30 mouse cellular contexts compared by ENCODE assay signal in the genomic region with DNA sequence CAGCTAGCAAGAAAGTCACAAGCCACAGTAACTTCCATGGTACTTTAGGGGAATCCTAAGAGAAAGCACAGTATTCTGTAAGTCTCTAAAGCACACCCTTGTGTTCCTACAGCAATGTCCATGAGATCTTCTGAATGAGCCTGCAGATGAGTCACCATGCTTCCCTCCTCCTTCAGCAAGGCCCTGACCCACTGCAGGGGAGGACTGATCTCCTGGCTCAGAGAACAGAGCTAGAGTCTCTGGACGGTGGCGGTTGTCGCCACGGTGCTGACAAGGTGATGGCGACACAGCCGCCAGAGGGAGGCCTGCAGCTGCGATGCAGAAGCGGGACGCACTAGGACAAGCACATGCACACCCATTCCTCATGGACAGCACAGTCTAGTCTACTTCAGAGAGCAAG. TPM values are rescaled to one million over a fixed set of nuclear protein-coding genes. Genes with fewer than 3 reads are reported as not detected.
A peak's percentile ranks its signal among the peaks of the same experiment; 100 is the strongest.
DNase-seq lines count a peak whose midpoint lies in the region; ATAC-seq and TF ChIP-seq lines count a peak whose summit lies in the region.
"Had no signal": no experiment of that assay in that cellular context is flagged by ENCODE, and none has a peak within 500 bp of the region (broad histone marks: within the 10 kb centered on the region; RNA-seq: fewer than 3 reads in every experiment).

No protein-coding gene starts in this region.

- H3K4me1 ChIP-seq in liver, embryonic 14.5 days (replicated peaks; ENCODE audit: control insufficient read depth in 2 of 2, insufficient read depth in 2 of 2, low read length in 1 of 2) = no peaks in the 10 kb centered on the region
- H3K4me1 ChIP-seq in liver, postnatal 0 days (ENCODE audit: insufficient read depth) = no peaks in the 10 kb centered on the region
- H3K4me1 ChIP-seq: embryonic facial prominence, embryonic 12.5 days; forebrain, embryonic 10.5 days; forebrain, embryonic 15.5 days; hindbrain, embryonic 12.5 days; midbrain, embryonic 13.5 days; neural tube, embryonic 13.5 days had no signal

- no peak overlapping the region for H3K4me3 ChIP-seq in liver, embryonic 14.5 days (ENCODE audit: insufficient read depth in 1 of 2, low read depth in 2 of 2, low read length in 2 of 2)
- H3K4me3 ChIP-seq in liver, postnatal 0 days (ENCODE audit: low read depth, low read length) = no peak overlapping the region
- H3K4me3 ChIP-seq: embryonic facial prominence, embryonic 12.5 days; forebrain, embryonic 10.5 days; forebrain, embryonic 15.5 days; hindbrain, embryonic 12.5 days; liver, embryonic 15.5 days; midbrain, embryonic 13.5 days; neural tube, embryonic 13.5 days had no signal

- peaks cover 62% of the 10 kb centered on the region for H3K36me3 ChIP-seq in liver, embryonic 14.5 days (replicated peaks; ENCODE audit: control insufficient read depth, insufficient read depth, low read depth)
- H3K36me3 ChIP-seq in liver, postnatal 0 days (replicated peaks; ENCODE audit: insufficient read depth, low read length) = peaks cover 65% of the 10 kb centered on the region

- H3K4me2 ChIP-seq in liver, embryonic 14.5 days (ENCODE audit: low read depth) = no peak overlapping the region
- H3K4me2 ChIP-seq in liver, postnatal 0 days (ENCODE audit: low read depth, low read length) = no peak overlapping the region
- H3K4me2 ChIP-seq: embryonic facial prominence, embryonic 12.5 days; forebrain, embryonic 15.5 days; heart, embryonic 11.5 days; hindbrain, embryonic 12.5 days; liver, embryonic 15.5 days; midbrain, embryonic 13.5 days; neural tube, embryonic 13.5 days had no signal

- H3K9me3 ChIP-seq in liver, embryonic 14.5 days (ENCODE audit: control insufficient read depth, low read length) = no peaks in the 10 kb centered on the region
- H3K9me3 ChIP-seq in liver, postnatal 0 days (ENCODE audit: low read length) = no peaks in the 10 kb centered on the region
- H3K9me3 ChIP-seq: embryonic facial prominence, embryonic 12.5 days; forebrain, embryonic 10.5 days; forebrain, embryonic 15.5 days; hindbrain, embryonic 12.5 days; liver, embryonic 15.5 days; midbrain, embryonic 13.5 days; neural tube, embryonic 13.5 days had no signal

- 0 out of 2 replicates have a peak, but pooled peaks have one; percentile 15 for TF ChIP-seq CTCF in liver, embryonic 14.5 days (IDR thresholded peaks at IDR 0.05; ENCODE audit: low read depth)
- no peak; the same call in 1 of the 2 replicates for TF ChIP-seq CTCF in liver, postnatal 0 days (IDR thresholded peaks at IDR 0.05; ENCODE audit: low read depth)

- no peak overlapping the region for H3K27ac ChIP-seq in liver, embryonic 14.5 days
- no peak overlapping the region for H3K27ac ChIP-seq in liver, postnatal 0 days (ENCODE audit: low read depth)
- H3K27ac ChIP-seq: embryonic facial prominence, embryonic 12.5 days; forebrain, embryonic 10.5 days; forebrain, embryonic 15.5 days; hindbrain, embryonic 12.5 days; liver, embryonic 15.5 days; midbrain, embryonic 13.5 days; neural tube, embryonic 13.5 days; stomach, postnatal 0 days had no signal

- H3K9ac ChIP-seq in liver, embryonic 14.5 days (replicated peaks) = no peak overlapping the region
- H3K9ac ChIP-seq in liver, postnatal 0 days (replicated peaks) = no peak overlapping the region
- H3K9ac ChIP-seq: embryonic facial prominence, embryonic 12.5 days; forebrain, embryonic 15.5 days; hindbrain, embryonic 12.5 days; liver, embryonic 15.5 days; midbrain, embryonic 13.5 days; neural tube, embryonic 13.5 days had no signal

- TF ChIP-seq EP300 in liver, embryonic 14.5 days (IDR thresholded peaks at IDR 0.05; ENCODE audit: low read depth) = no peak
- no peak for TF ChIP-seq EP300 in liver, postnatal 0 days (IDR thresholded peaks at IDR 0.05; ENCODE audit: low read depth)

- ATAC-seq in frontal cortex, adult (ENCODE audit: low TSS enrichment) = peak; percentile 13; the same call in 1 of the 2 replicates
- ATAC-seq in liver, embryonic 14.5 days (ENCODE audit: insufficient read depth) = no peak
- ATAC-seq in liver, postnatal 0 days = no peak
- ATAC-seq: activated CD4-positive, CD25-positive, alpha-beta regulatory T cell, adult 4 months; CD4-positive, CD25-positive, alpha-beta regulatory T cell, adult 4 months; forebrain, embryonic 15.5 days; intestine, embryonic 16.5 days; midbrain, embryonic 13.5 days had no signal

- no peaks in the 10 kb centered on the region for H3K27me3 ChIP-seq in liver, embryonic 14.5 days (ENCODE audit: control insufficient read depth, insufficient read depth, low read length)
- H3K27me3 ChIP-seq in liver, postnatal 0 days (ENCODE audit: insufficient read depth, low read length) = no peaks in the 10 kb centered on the region
- H3K27me3 ChIP-seq: embryonic facial prominence, embryonic 12.5 days; forebrain, embryonic 15.5 days; hindbrain, embryonic 12.5 days; liver, embryonic 15.5 days; midbrain, embryonic 13.5 days; neural tube, embryonic 13.5 days had no signal

- 83% methylated on average over 9 of the region's 9 CpGs for WGBS in liver, embryonic 14.5 days (ENCODE audit: insufficient replicate concordance)
- 85% methylated on average over 9 of the region's 9 CpGs for WGBS in liver, postnatal 0 days (ENCODE audit: insufficient replicate concordance)

- DNase-seq in frontal cortex, postnatal 36 days (ENCODE audit: low spot score in 2 of 2) = no peak
- DNase-seq in liver, embryonic 14.5 days (ENCODE audit: low read depth in 3 of 3, low spot score in 3 of 3) = no peak
- no peak for DNase-seq in liver, postnatal 0 days
- DNase-seq in adrenal gland, postnatal 10 days = peak; percentile 18
- peak; percentile 60 for DNase-seq in brain, adult 2 months (ENCODE audit: low read depth, low spot score)
- DNase-seq in layer of hippocampus, postnatal 25 days (ENCODE audit: extremely low spot score in 1 of 2, low spot score in 1 of 2) = no peak
- no peak for DNase-seq in cerebellum, adult 8-10 months
- DNase-seq: cerebellum, adult 9-11 months; embryo, embryonic 11 days; gastrocnemius, postnatal 10 days; heart, postnatal 36 days; kidney, adult 9 months; kidney, postnatal 14 days; lung, postnatal 36 days; right cerebral cortex, postnatal 4 days; thymus, adult 18-20 months; thymus, postnatal 36 days had no signal

RNA-seq across cellular contexts. Expression of a gene that starts 9.0 kb away (rescaled TPM):
- polyA plus RNA-seq in liver, embryonic 14.5 days (2012; rRNA removed) = 8.1 and 8.2 TPM in 2 replicates
- polyA plus RNA-seq in liver, embryonic 14.5 days (2014; fragmentation: Nextera tagmentation; extraction: Ambion mirVana) = 6.8 and 8.5 TPM in 2 replicates
- 5.7 and 6.5 TPM in 2 replicates for polyA plus RNA-seq in liver, postnatal 0 days (2015; fragmentation: Nextera tagmentation; extraction: Ambion mirVana)
- total RNA-seq in adrenal gland, postnatal 10 days (2021) = 10 to 100 TPM; 32.3 to 32.4 TPM
- total RNA-seq in layer of hippocampus, postnatal 25 days (2021) = 100 to 1,000 TPM in 1 of 2 experiments, 10 to 100 TPM in 1; 92.4 to 104 TPM

Comparison
In these comparisons a context has a peak if more than half of its experiments do, and no peak if none do; other contexts are left out.
1. DNase-seq: peak in adrenal gland, postnatal 10 days (single experiment) and brain, adult 2 months (single experiment); none in frontal cortex, postnatal 36 days (0 of 2), liver, embryonic 14.5 days (0 of 3), liver, postnatal 0 days (single experiment), layer of hippocampus, postnatal 25 days (0 of 2) and cerebellum, adult 8-10 months (single experiment).